Comparison of ENCODE assay signal across 7 mouse cellular contexts in genomic region chr2:70824838-70825370, GRCm38 (mm10). TPM values are rescaled to one million over a fixed set of nuclear protein-coding genes. Genes with fewer than 3 reads are reported as not detected.
DNase-seq lines count a peak whose midpoint lies in the region; ATAC-seq and TF ChIP-seq lines count a peak whose summit lies in the region.

No protein-coding gene starts in this region.

- H3K4me1 ChIP-seq in hindbrain, embryonic 16.5 days (ENCODE audit: control insufficient read depth, insufficient read depth, low read depth, low read length), result peaks cover 10% of the 10 kb centered on the region
- peaks cover 9% of the 10 kb centered on the region; the same call in 1 of the 2 replicates for H3K4me1 ChIP-seq in midbrain, embryonic 11.5 days (ENCODE audit: control insufficient read depth, insufficient read depth, low read length)

- no peaks in the 10 kb centered on the region for H3K27me3 ChIP-seq in Patski
- no peaks in the 10 kb centered on the region for H3K27me3 ChIP-seq in hindbrain, embryonic 16.5 days (replicated peaks; ENCODE audit: control insufficient read depth, insufficient read depth, low read length)
- no peaks in the 10 kb centered on the region for H3K27me3 ChIP-seq in midbrain, embryonic 11.5 days (ENCODE audit: control insufficient read depth, insufficient read depth, low read length)

- peak overlapping the region; percentile 99 for H3K27ac ChIP-seq in hindbrain, embryonic 16.5 days (ENCODE audit: low read depth, low read length)
- peak overlapping the region; percentile 100 for H3K27ac ChIP-seq in midbrain, embryonic 11.5 days (ENCODE audit: low read depth, low read length)

- WGBS in hindbrain, embryonic 16.5 days, result under 1% methylated on average over 39 of the region's 59 CpGs
- 1% methylated on average over 49 of the region's 59 CpGs for WGBS in midbrain, embryonic 11.5 days

- TF ChIP-seq CTCF in Patski (IDR thresholded peaks at IDR 0.05), result no peak

- ATAC-seq in Patski, result peak; percentile 44
- ATAC-seq in hindbrain, embryonic 16.5 days, result peak; percentile 85
- ATAC-seq in midbrain, embryonic 11.5 days (ENCODE audit: low FRiP score), result peak; percentile 80

- H3K36me3 ChIP-seq in hindbrain, embryonic 16.5 days (ENCODE audit: control insufficient read depth, insufficient read depth, low read length), result no peaks in the 10 kb centered on the region
- H3K36me3 ChIP-seq in midbrain, embryonic 11.5 days (ENCODE audit: control insufficient read depth, insufficient read depth, low read length), result no peaks in the 10 kb centered on the region

- CTCF ChIA-PET in Patski (lab: Charles Lee), result interaction anchor here (1.6 kb wide), 1 partner anchor 36 kb away, joined by 3 read pairs; no protein-coding TSS in a partner anchor

- POLR2A ChIA-PET in Patski (lab: Charles Lee), result no interaction called here

- peak overlapping the region; percentile 70 for H3K4me2 ChIP-seq in hindbrain, embryonic 16.5 days (ENCODE audit: low read length)
- peak overlapping the region; percentile 64 for H3K4me2 ChIP-seq in midbrain, embryonic 11.5 days

- H3K9me3 ChIP-seq in hindbrain, embryonic 16.5 days (ENCODE audit: control insufficient read depth, low read length), result no peaks in the 10 kb centered on the region
- H3K9me3 ChIP-seq in midbrain, embryonic 11.5 days (ENCODE audit: control insufficient read depth, low read length), result no peaks in the 10 kb centered on the region

- no peak for DNase-seq in Patski (ENCODE audit: low read depth, low spot score)
- peak; percentile 78 for DNase-seq in cerebellum, adult 9-10 months
- peak; percentile 59 to 62 for DNase-seq in frontal cortex, postnatal 14 days (ENCODE audit: low spot score in 2 of 2)
- peak; percentile 68 for DNase-seq in left cerebral cortex, postnatal 4 days
- DNase-seq in midbrain, embryonic 11.5 days (ENCODE audit: low spot score, missing footprints), result peak; percentile 96
- DNase-seq in right cerebral cortex, postnatal 36 days (ENCODE audit: low spot score in 2 of 2), result peak; percentile 53 to 56

- in situ Hi-C loops in Patski (cut with MboI; ENCODE audit: low pct_unique_long_range_greater_than_20kb), result no loop called here

- peak overlapping the region; percentile 98 for H3K4me3 ChIP-seq in hindbrain, embryonic 16.5 days (ENCODE audit: low read length)
- H3K4me3 ChIP-seq in midbrain, embryonic 11.5 days (ENCODE audit: low read depth, low read length), result peak overlapping the region; percentile 94

- peak overlapping the region; percentile 98 for H3K9ac ChIP-seq in hindbrain, embryonic 16.5 days (ENCODE audit: low read depth, low read length)
- H3K9ac ChIP-seq in midbrain, embryonic 11.5 days (ENCODE audit: low read length), result peak overlapping the region; percentile 99

- intact Hi-C loops in left cerebral cortex, postnatal 4 days (cut with DNase I), result loop anchor here (10.0 kb wide), 1 partner anchor 220 kb away; no protein-coding TSS in a partner anchor

RNA-seq across cellular contexts. Expression of gene Tlk1, which starts 0.6 kb away (rescaled TPM):
- polyA plus RNA-seq in Patski (2021), result 65.1 TPM
- 17.7 TPM in 2 replicates for polyA plus RNA-seq in hindbrain, embryonic 16.5 days (2015; fragmentation: Nextera tagmentation; extraction: Ambion mirVana)
- total RNA-seq in left cerebral cortex, postnatal 4 days (2021), result 10 to 100 TPM; 82.5 to 85.0 TPM
- 44.6 and 45.2 TPM in 2 replicates for polyA plus RNA-seq in midbrain, embryonic 11.5 days (2014; fragmentation: Nextera tagmentation; extraction: Ambion mirVana)
